Mouse (Mus musculus) hindbrain, embryonic 16.5 days (tissue): ENCODE results near the gene Prr14. TPM values are rescaled to one million over a fixed set of nuclear protein-coding genes. Genes with fewer than 3 reads are reported as not detected.
"Not testable (repeated sequence)": the region's sequence is repeated elsewhere in the genome, so short reads cannot be mapped to it uniquely, and the experiment has no call there.

Experiments used
- ATAC-seq: fragments of 200-750 bp; cut with Nextera tagmentation; 2 replicates; pipeline ENCODE4 v1.8.0; 2017; ENCODE audit warnings: moderate TSS enrichment, moderate library complexity
- H3K27ac ChIP-seq: fragments of 300-500 bp; sonication (generic); 2 replicates; pipeline ENCODE4 v1.5.1; 2014; ENCODE audit warnings: low read depth, mild to moderate bottlenecking, control low read depth, low read length, moderate library complexity
- H3K27me3 ChIP-seq: fragments of 300-500 bp; sonication (generic); replicated peaks from 2 replicates; pipeline ENCODE4 v1.6.1; 2014; ENCODE audit warnings: low read length; ENCODE audit not compliant: control insufficient read depth, insufficient read depth
- H3K36me3 ChIP-seq: fragments of 300-500 bp; sonication (generic); 2 replicates; pipeline ENCODE4 v1.6.1; 2014; ENCODE audit warnings: mild to moderate bottlenecking, low read length, moderate library complexity, mixed read lengths; ENCODE audit not compliant: control insufficient read depth, insufficient read depth
- H3K4me1 ChIP-seq: fragments of 300-500 bp; sonication (generic); 2 replicates; pipeline ENCODE4 v1.6.1; 2014; ENCODE audit warnings: low read depth, low read length; ENCODE audit not compliant: control insufficient read depth, insufficient read depth
- H3K4me2 ChIP-seq: fragments of 300-500 bp; sonication (generic); 2 replicates; pipeline ENCODE4 v1.6.1; 2014; ENCODE audit warnings: mild to moderate bottlenecking, low read length, control low read depth, moderate library complexity
- H3K4me3 ChIP-seq: fragments of 300-500 bp; sonication (generic); 2 replicates; pipeline ENCODE4 v1.5.1; 2014; ENCODE audit warnings: mild to moderate bottlenecking, low read length, control low read depth, moderate library complexity
- H3K9ac ChIP-seq: fragments of 300-500 bp; sonication (generic); 2 replicates; pipeline ENCODE4 v1.6.1; 2014; ENCODE audit warnings: low read depth, mild to moderate bottlenecking, control low read depth, low read length, moderate library complexity
- H3K9me3 ChIP-seq: fragments of 300-500 bp; sonication (generic); 2 replicates; pipeline ENCODE4 v1.6.1; 2014; ENCODE audit warnings: mild to moderate bottlenecking, low read length, moderate library complexity; ENCODE audit not compliant: control insufficient read depth
- WGBS: fragments of 180-500 bp; shearing (Covaris S2); extraction: QIAGEN DNeasy Blood & Tissue Kit; methylation state at CpG from one replicate; pipeline ENCODE4 v1.1.7; 2014; 5-methylcytosine and 5-hydroxymethylcytosine counted together
- polyA plus RNA-seq: library from polyadenylated mRNA; unstranded; fragments of >200 nt; fragmentation: Nextera tagmentation; extraction: Ambion mirVana; gene quantifications from 2 replicates; pipeline ENCODE4 v1.2.1, GENCODE M21; 2015

Prr14 gene
- polyA plus RNA-seq, 1 experiment from 2014 or later, result 29.0 TPM

- Histone ChIP-seq H3K9me3 (no peaks in the 10 kb centered on the region), H3K4me2 (peak overlapping the region; percentile 63), H3K9ac (peak overlapping the region; percentile 95), H3K27ac (peak overlapping the region; percentile 98; the same call in 1 of the 2 replicates), H3K36me3 (peaks cover 34% of the 10 kb centered on the region), H3K27me3 (no peaks in the 10 kb centered on the region), H3K4me3 (peak overlapping the region; percentile 99), H3K4me1 (peaks cover 32% of the 10 kb centered on the region)
- ATAC-seq, result no peak
- 78% methylated on average over 4 of the region's 4 CpGs for WGBS
Observed at GRCm38 (mm10) chr7:127476855-127477254, 17.4 kb downstream of the Prr14 start.

- Histone ChIP-seq H3K4me1 (peaks cover 23% of the 10 kb centered on the region), H3K36me3 (peaks cover 43% of the 10 kb centered on the region), H3K9me3 (no peaks in the 10 kb centered on the region), H3K27me3 (no peaks in the 10 kb centered on the region), H3K4me3 (peak overlapping the region; percentile 99), H3K27ac (peak overlapping the region; percentile 98), H3K9ac (peak overlapping the region; percentile 95), H3K4me2 (peak overlapping the region; percentile 99)
- peak; percentile 93 for ATAC-seq
- WGBS, result under 1% methylated on average over 50 of the region's 50 CpGs
Observed at GRCm38 (mm10) chr7:127477687-127478634, 18.6 kb downstream of the Prr14 start.

GRCm38 (mm10) chr7:127478635-127479317, 19.4 kb downstream of the Prr14 start, which contains the start of gene Fbrs:
Gene Fbrs (plus strand): TSS chr7:127479199.
- Histone ChIP-seq H3K4me3 (peak within 1 kb of the TSS; percentile 99), H3K27ac (peak within 1 kb of the TSS; percentile 98), H3K9ac (peak within 1 kb of the TSS; percentile 95), H3K36me3 (peaks cover 42% of the 10 kb centered on the region), H3K4me1 (peaks cover 23% of the 10 kb centered on the region), H3K9me3 (no peaks in the 10 kb centered on the region), H3K27me3 (no peaks in the 10 kb centered on the region), H3K4me2 (peak within 1 kb of the TSS; percentile 99)
- peak; percentile 83 for ATAC-seq
- WGBS, result 0% methylated on average over 60 of the region's 62 CpGs

GRCm38 (mm10) chr7:127479318-127480225, 20.2 kb downstream of the Prr14 start:
- ATAC-seq, result no peak
- Histone ChIP-seq H3K27me3 (no peaks in the 10 kb centered on the region), H3K9me3 (no peaks in the 10 kb centered on the region), H3K4me3 (peak overlapping the region; percentile 99), H3K36me3 (peaks cover 41% of the 10 kb centered on the region), H3K9ac (peak overlapping the region; percentile 95), H3K27ac (peak overlapping the region; percentile 98), H3K4me1 (peaks cover 23% of the 10 kb centered on the region), H3K4me2 (peak overlapping the region; percentile 99)
- WGBS, result 4% methylated on average over 45 of the region's 48 CpGs

GRCm38 (mm10) chr7:127480321-127480720, 20.9 kb downstream of the Prr14 start:
- Histone ChIP-seq H3K9ac (peak overlapping the region; percentile 95), H3K27me3 (no peaks in the 10 kb centered on the region), H3K4me1 (peaks cover 23% of the 10 kb centered on the region), H3K36me3 (peaks cover 39% of the 10 kb centered on the region), H3K9me3 (no peaks in the 10 kb centered on the region), H3K27ac (no peak overlapping the region), H3K4me2 (peak overlapping the region; percentile 99), H3K4me3 (peak overlapping the region; percentile 99)
- ATAC-seq, result no peak
- 78% methylated on average over 2 of the region's 2 CpGs for WGBS

- ATAC-seq, result no peak
- H3K4me3 ChIP-seq, result no peak overlapping the region
- H3K9ac ChIP-seq, result no peak overlapping the region
- no peak overlapping the region for H3K4me2 ChIP-seq
- H3K36me3 ChIP-seq, result peaks cover 56% of the 10 kb centered on the region
- H3K4me1 ChIP-seq, result peaks cover 6% of the 10 kb centered on the region
- H3K9me3 ChIP-seq, result no peaks in the 10 kb centered on the region
- H3K27me3 ChIP-seq, result no peaks in the 10 kb centered on the region
- 71% methylated on average over 5 of the region's 5 CpGs for WGBS
- no peak overlapping the region for H3K27ac ChIP-seq
Observed at GRCm38 (mm10) chr7:127485416-127485815, 26.0 kb downstream of the Prr14 start.

GRCm38 (mm10) chr7:127488364-127488763, 29.0 kb downstream of the Prr14 start:
- not testable (repeated sequence) for H3K4me3 ChIP-seq, ATAC-seq, H3K4me2 ChIP-seq, H3K27me3 ChIP-seq, H3K9ac ChIP-seq, H3K27ac ChIP-seq, H3K9me3 ChIP-seq, H3K4me1 ChIP-seq
- peaks cover 49% of the 10 kb centered on the region for H3K36me3 ChIP-seq
- WGBS, result 90% methylated on average over 4 of the region's 5 CpGs

GRCm38 (mm10) chr7:127489982-127490381, 30.6 kb downstream of the Prr14 start:
- H3K27me3 ChIP-seq, result no peaks in the 10 kb centered on the region
- 98% methylated on average over 7 of the region's 7 CpGs for WGBS
- H3K9ac ChIP-seq, result no peak overlapping the region
- H3K4me3 ChIP-seq, result no peak overlapping the region
- H3K4me2 ChIP-seq, result no peak overlapping the region
- peaks cover 38% of the 10 kb centered on the region for H3K36me3 ChIP-seq
- H3K9me3 ChIP-seq, result no peaks in the 10 kb centered on the region
- no peaks in the 10 kb centered on the region for H3K4me1 ChIP-seq
- ATAC-seq, result no peak
- no peak overlapping the region for H3K27ac ChIP-seq
